Mouse (Mus musculus): Measurements from ENCODE around the gene Naip1. TPM values are rescaled to one million over a fixed set of nuclear protein-coding genes. Genes with fewer than 3 reads are reported as not detected.
"Not testable (repeated sequence)": the region's sequence is repeated elsewhere in the genome, so short reads cannot be mapped to it uniquely, and the experiment has no call there.

Naip1 gene
- polyA plus RNA-seq, 1 experiment from 2014 or later, result not detected

DNA sequence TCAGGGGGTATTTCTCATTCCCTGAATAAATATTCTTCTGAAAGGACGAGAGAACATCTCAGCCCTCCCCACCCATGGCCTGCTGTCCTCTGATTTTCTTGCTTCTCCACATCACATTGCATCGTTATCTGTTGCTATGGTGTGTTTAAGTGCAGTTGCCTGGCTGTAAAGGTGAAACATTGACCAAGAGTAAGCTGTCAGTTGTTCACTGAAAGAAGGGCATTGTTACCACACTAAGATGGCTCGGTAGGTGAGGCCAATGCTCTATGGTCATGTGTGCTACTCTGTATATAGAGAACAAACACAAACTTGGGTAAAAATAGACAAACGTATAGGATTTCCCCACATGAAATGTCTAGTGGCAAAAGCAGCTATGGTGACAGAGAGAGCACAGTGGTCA lies 42.8 kb downstream of the Naip1 start:
- WGBS, result 56% methylated on average over 4 of the region's 4 CpGs
- H3K36me3 ChIP-seq (ENCODE audit: control insufficient read depth, insufficient read depth, low read length), result no peaks in the 10 kb centered on the region

DNA sequence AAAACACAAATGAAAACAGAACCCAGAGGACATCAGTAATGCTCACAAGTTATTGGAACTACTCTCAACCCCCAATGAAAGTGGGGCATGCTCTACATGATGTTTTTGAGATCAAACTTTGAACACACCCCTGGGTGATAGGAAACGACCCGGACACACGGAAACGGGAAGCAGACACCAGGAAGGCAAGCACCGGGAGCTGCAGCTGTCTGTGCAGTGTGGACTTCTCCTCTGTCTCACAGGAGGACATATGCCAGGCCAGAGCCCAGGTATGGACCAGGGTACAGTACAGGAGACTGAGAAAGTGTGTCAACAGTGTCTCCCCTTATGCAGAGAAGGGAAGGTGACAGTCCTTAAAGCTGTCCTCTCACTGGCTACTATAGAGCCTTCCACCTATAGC lies 43.5 kb downstream of the Naip1 start:
- Histone ChIP-seq H3K36me3 (ENCODE audit: control insufficient read depth, insufficient read depth, low read length) (no peaks in the 10 kb centered on the region), H3K4me1 (replicated peaks; ENCODE audit: control insufficient read depth, insufficient read depth, low read length) (no peaks in the 10 kb centered on the region), H3K4me3 (ENCODE audit: low read length) (no peak overlapping the region), H3K27me3 (ENCODE audit: control insufficient read depth, insufficient read depth, low read depth, low read length) (no peaks in the 10 kb centered on the region), H3K9ac (ENCODE audit: low read length) (no peak overlapping the region), H3K4me2 (ENCODE audit: low read depth, low read length) (no peak overlapping the region), H3K27ac (ENCODE audit: low read length) (no peak overlapping the region), H3K9me3 (ENCODE audit: control insufficient read depth, low read length) (no peaks in the 10 kb centered on the region)
- WGBS, result 72% methylated on average over 5 of the region's 5 CpGs
- ATAC-seq (ENCODE audit: low read depth), result no peak

More for the DNA sequence above, 42.8 kb downstream of the Naip1 start:
- H3K27ac ChIP-seq (ENCODE audit: low read length), result no peak overlapping the region
- no peaks in the 10 kb centered on the region for H3K4me1 ChIP-seq (replicated peaks; ENCODE audit: control insufficient read depth, insufficient read depth, low read length)
- H3K4me3 ChIP-seq (ENCODE audit: low read length), result no peak overlapping the region
- no peak overlapping the region for H3K9ac ChIP-seq (ENCODE audit: low read length)
- no peaks in the 10 kb centered on the region for H3K27me3 ChIP-seq (ENCODE audit: control insufficient read depth, insufficient read depth, low read depth, low read length)
- no peaks in the 10 kb centered on the region; the same call in 1 of the 2 replicates for H3K9me3 ChIP-seq (ENCODE audit: control insufficient read depth, low read length)
- ATAC-seq (ENCODE audit: low read depth), result no peak
- no peak overlapping the region for H3K4me2 ChIP-seq (ENCODE audit: low read depth, low read length)

DNA sequence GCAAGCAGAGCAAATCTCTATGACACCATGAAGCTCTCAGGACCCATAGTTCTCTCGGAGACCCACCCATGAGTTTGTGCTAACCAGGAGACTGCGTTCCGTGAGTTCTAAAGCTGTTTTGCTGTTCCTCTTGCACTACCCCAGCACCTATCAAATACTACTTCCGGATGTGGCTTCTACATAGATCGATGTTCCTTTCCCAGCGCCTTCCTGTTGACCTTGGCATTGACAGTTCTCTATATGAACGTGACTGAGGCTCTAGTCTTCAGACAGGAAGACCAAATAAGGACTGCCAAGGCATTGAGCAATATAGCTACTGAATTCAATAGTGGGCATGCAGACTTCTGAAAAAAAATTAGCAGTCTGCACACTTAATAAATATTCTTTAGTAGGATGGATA lies 44.4 kb downstream of the Naip1 start:
- no peaks in the 10 kb centered on the region for H3K9me3 ChIP-seq (ENCODE audit: control insufficient read depth, low read length)
- no peaks in the 10 kb centered on the region for H3K27me3 ChIP-seq (ENCODE audit: control insufficient read depth, insufficient read depth, low read depth, low read length)
- no peak overlapping the region for H3K9ac ChIP-seq (ENCODE audit: low read length)
- no peak overlapping the region for H3K27ac ChIP-seq (ENCODE audit: low read length)
- H3K36me3 ChIP-seq (ENCODE audit: control insufficient read depth, insufficient read depth, low read length), result no peaks in the 10 kb centered on the region
- no peaks in the 10 kb centered on the region for H3K4me1 ChIP-seq (replicated peaks; ENCODE audit: control insufficient read depth, insufficient read depth, low read length)
- H3K4me2 ChIP-seq (ENCODE audit: low read depth, low read length), result no peak overlapping the region
- no peak overlapping the region for H3K4me3 ChIP-seq (ENCODE audit: low read length)
- ATAC-seq (ENCODE audit: low read depth), result no peak
- 75% methylated on average over 7 of the region's 7 CpGs for WGBS

DNA sequence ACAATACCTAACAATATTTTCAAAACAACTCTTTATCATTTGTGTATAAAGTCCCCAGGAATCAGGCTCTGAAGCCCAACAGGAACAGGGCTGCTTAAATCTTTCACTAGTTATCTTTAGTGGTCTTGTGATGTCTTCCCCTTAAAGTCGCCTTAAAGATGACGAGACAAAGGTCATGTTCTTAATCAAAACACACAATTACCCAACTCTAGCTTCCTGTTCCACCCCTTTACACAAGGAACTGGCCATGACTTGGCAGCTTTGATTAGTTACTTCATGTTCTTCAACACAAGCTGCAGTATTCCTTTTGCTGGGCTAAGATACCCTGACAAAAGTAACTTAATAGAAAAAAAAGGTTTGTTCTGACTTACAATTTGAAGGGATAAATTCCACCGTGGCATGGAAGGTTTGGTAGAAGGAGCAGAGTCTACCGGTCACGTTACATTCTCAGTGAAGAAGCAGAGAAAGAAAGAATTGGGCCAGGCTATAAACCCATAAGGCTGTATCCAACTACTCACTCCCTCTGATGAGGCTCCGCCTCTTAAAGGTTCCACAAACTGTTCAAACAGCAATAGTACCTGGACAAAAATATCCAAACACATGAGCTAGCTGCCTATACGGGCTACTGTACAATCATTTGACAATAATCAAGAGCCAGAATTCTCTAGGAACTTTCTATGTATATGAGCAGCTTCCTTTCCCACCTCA lies 49.6 kb downstream of the Naip1 start:
- H3K4me3 ChIP-seq (ENCODE audit: low read length); H3K27ac ChIP-seq (ENCODE audit: low read length); H3K4me2 ChIP-seq (ENCODE audit: low read depth, low read length); H3K36me3 ChIP-seq (ENCODE audit: control insufficient read depth, insufficient read depth, low read length); H3K4me1 ChIP-seq (replicated peaks; ENCODE audit: control insufficient read depth, insufficient read depth, low read length); H3K9me3 ChIP-seq (ENCODE audit: control insufficient read depth, low read length); H3K27me3 ChIP-seq (ENCODE audit: control insufficient read depth, insufficient read depth, low read depth, low read length); ATAC-seq (ENCODE audit: low read depth); H3K9ac ChIP-seq (ENCODE audit: low read length): not testable (repeated sequence)
- 62% methylated on average over 7 of the region's 7 CpGs for WGBS

DNA sequence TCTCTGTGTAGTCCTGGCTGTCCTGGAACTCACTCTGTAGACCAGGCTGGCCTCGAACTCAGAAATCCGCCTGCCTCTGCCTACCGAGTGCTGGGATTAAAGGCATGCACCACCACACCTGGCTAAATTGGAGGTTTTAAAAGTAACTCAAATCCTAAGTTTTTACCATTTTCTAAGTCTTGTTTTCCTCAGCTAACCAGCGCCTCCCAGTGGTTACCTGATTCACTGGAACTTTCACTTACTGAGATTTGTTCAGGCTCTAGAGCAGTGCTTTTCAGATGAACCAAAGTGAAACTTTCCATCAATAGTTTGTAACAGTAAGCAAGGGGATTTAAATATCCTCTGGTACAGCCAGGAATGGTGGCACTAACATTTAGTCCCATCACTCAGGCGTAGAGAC lies 61.6 kb downstream of the Naip1 start:
- not testable (repeated sequence) for H3K27ac ChIP-seq (ENCODE audit: low read length); H3K9me3 ChIP-seq (ENCODE audit: control insufficient read depth, low read length); H3K27me3 ChIP-seq (ENCODE audit: control insufficient read depth, insufficient read depth, low read depth, low read length); ATAC-seq (ENCODE audit: low read depth); H3K9ac ChIP-seq (ENCODE audit: low read length); H3K4me2 ChIP-seq (ENCODE audit: low read depth, low read length); H3K36me3 ChIP-seq (ENCODE audit: control insufficient read depth, insufficient read depth, low read length); H3K4me1 ChIP-seq (replicated peaks; ENCODE audit: control insufficient read depth, insufficient read depth, low read length); H3K4me3 ChIP-seq (ENCODE audit: low read length)
- 27% methylated on average over 5 of the region's 5 CpGs for WGBS

DNA sequence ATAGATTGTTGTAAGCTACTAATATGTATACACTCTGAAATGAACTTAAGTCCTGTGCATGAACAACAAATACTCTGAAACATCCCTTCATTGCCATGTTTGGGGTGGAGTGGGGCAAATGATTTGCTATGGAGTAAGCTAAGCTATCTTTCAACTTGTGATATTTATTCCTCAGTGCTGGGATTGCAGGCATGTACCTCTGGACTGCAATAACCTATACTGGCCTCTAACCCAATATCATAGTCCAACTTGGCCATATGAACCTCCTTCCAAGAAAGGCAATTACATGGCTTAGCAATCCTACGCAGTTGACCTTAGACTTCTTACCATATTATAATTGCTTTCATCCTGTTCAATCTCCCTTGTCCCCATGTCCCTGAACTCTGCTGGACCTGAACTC lies 82.1 kb downstream of the Naip1 start:
- no peak overlapping the region for H3K4me2 ChIP-seq (ENCODE audit: low read depth, low read length)
- H3K27me3 ChIP-seq (ENCODE audit: control insufficient read depth, insufficient read depth, low read depth, low read length), result no peaks in the 10 kb centered on the region
- no peak overlapping the region for H3K27ac ChIP-seq (ENCODE audit: low read length)
- H3K9me3 ChIP-seq (ENCODE audit: control insufficient read depth, low read length), result no peaks in the 10 kb centered on the region
- ATAC-seq (ENCODE audit: low read depth), result no peak
- 94% methylated on average over 1 of the region's 1 CpGs for WGBS
- H3K4me1 ChIP-seq (replicated peaks; ENCODE audit: control insufficient read depth, insufficient read depth, low read length), result no peaks in the 10 kb centered on the region
- no peak overlapping the region for H3K4me3 ChIP-seq (ENCODE audit: low read length)
- H3K9ac ChIP-seq (ENCODE audit: low read length), result no peak overlapping the region
- no peaks in the 10 kb centered on the region for H3K36me3 ChIP-seq (ENCODE audit: control insufficient read depth, insufficient read depth, low read length)

Other genes with a start within 250 kb of the Naip1 start
- 0.31 and 0.43 TPM in 2 replicates for gene Naip5, start 206.5 kb downstream of the Naip1 start, polyA plus RNA-seq (2015; fragmentation: Nextera tagmentation; extraction: Ambion mirVana)
- gene Naip6, start 135.2 kb downstream of the Naip1 start, polyA plus RNA-seq (2015; fragmentation: Nextera tagmentation; extraction: Ambion mirVana), result 0.26 and 0.43 TPM in 2 replicates
- gene Gtf2h2, start 39.7 kb upstream of the Naip1 start, polyA plus RNA-seq (2015; fragmentation: Nextera tagmentation; extraction: Ambion mirVana), result 68.5 and 73.5 TPM in 2 replicates
- gene Ocln, start 99.8 kb upstream of the Naip1 start, polyA plus RNA-seq (2015; fragmentation: Nextera tagmentation; extraction: Ambion mirVana), result 38.5 and 38.8 TPM in 2 replicates
- 12.0 TPM in 2 replicates for gene Marveld2, start 164.1 kb upstream of the Naip1 start, polyA plus RNA-seq (2015; fragmentation: Nextera tagmentation; extraction: Ambion mirVana)
- 257 TPM in 2 replicates for gene Ak6, start 198.1 kb upstream of the Naip1 start, polyA plus RNA-seq (2015; fragmentation: Nextera tagmentation; extraction: Ambion mirVana)
- 21.4 and 22.4 TPM in 2 replicates for gene Rad17, start 198.2 kb upstream of the Naip1 start, polyA plus RNA-seq (2015; fragmentation: Nextera tagmentation; extraction: Ambion mirVana)
- 13.6 and 17.4 TPM in 2 replicates for gene Taf9, start 198.7 kb upstream of the Naip1 start, polyA plus RNA-seq (2015; fragmentation: Nextera tagmentation; extraction: Ambion mirVana)
- gene Ccdc125, start 216.8 kb upstream of the Naip1 start, polyA plus RNA-seq (2015; fragmentation: Nextera tagmentation; extraction: Ambion mirVana), result 11.3 and 12.8 TPM in 2 replicates

All from lung, embryonic 16.5 days (tissue).